Mouse (Mus musculus) intestine, embryonic 14.5 days (tissue): ENCODE data around the gene Cox8b. TPM values are rescaled to one million over a fixed set of nuclear protein-coding genes. Genes with fewer than 3 reads are reported as not detected.

Experiments
- ATAC-seq: fragments of 200-750 bp; cut with Nextera tagmentation; replicated peaks from 2 replicates; pipeline ENCODE4 v1.8.0; 2017; ENCODE audit warnings: low read depth, moderate number of reproducible peaks, moderate TSS enrichment, moderate library complexity; ENCODE audit not compliant: low FRiP score, low TSS enrichment
- DNase-seq: peaks from one replicate; pipeline ENCODE4 v3.0.0-alpha.2; 2018; ENCODE audit warnings: low spot score
- H3K27ac ChIP-seq: fragments of 300-500 bp; sonication (generic); 2 replicates; pipeline ENCODE4 v1.5.1; 2014; ENCODE audit warnings: low read depth, mild to moderate bottlenecking, control low read depth
- H3K27me3 ChIP-seq: fragments of 300-500 bp; sonication (generic); replicated peaks from 2 replicates; pipeline ENCODE4 v1.6.1; 2014; ENCODE audit warnings: low read length, control low read depth; ENCODE audit not compliant: control insufficient read depth, insufficient read depth
- H3K36me3 ChIP-seq: fragments of 300-500 bp; sonication (generic); 2 replicates; pipeline ENCODE4 v1.6.1; 2014; ENCODE audit warnings: low read length, control low read depth; ENCODE audit not compliant: control insufficient read depth, insufficient read depth
- H3K4me1 ChIP-seq: fragments of 300-500 bp; sonication (generic); replicated peaks from 2 replicates; pipeline ENCODE4 v1.6.1; 2014; ENCODE audit warnings: low read length, control low read depth, mixed read lengths; ENCODE audit not compliant: control insufficient read depth, insufficient read depth
- H3K4me2 ChIP-seq: fragments of 300-500 bp; sonication (generic); 2 replicates; pipeline ENCODE4 v1.6.1; 2014; ENCODE audit warnings: low read length
- H3K4me3 ChIP-seq: fragments of 300-500 bp; sonication (generic); 2 replicates; pipeline ENCODE4 v1.5.1; 2014; ENCODE audit warnings: low read depth, low read length, control low read depth, mixed read lengths
- H3K9ac ChIP-seq: fragments of 300-500 bp; sonication (generic); 2 replicates; pipeline ENCODE4 v1.6.1; 2014; ENCODE audit warnings: mild to moderate bottlenecking, low read length
- H3K9me3 ChIP-seq: fragments of 300-500 bp; sonication (generic); 2 replicates; pipeline ENCODE4 v1.6.1; 2016; ENCODE audit warnings: low read length, control low read depth; ENCODE audit not compliant: control insufficient read depth
- WGBS: fragments of 180-500 bp; shearing (Covaris S2); extraction: QIAGEN DNeasy Blood & Tissue Kit; methylation state at CpG from one replicate; pipeline ENCODE4 v1.1.7; 2014; 5-methylcytosine and 5-hydroxymethylcytosine counted together
- polyA plus RNA-seq: library from polyadenylated mRNA; unstranded; fragments of >200 nt; fragmentation: Nextera tagmentation; extraction: Ambion mirVana; gene quantifications from 2 replicates; pipeline ENCODE4 v1.2.1, GENCODE M21; 2014

The Cox8b gene
- polyA plus RNA-seq, 1 experiment from 2014 or later, result 0.62 TPM

DNA sequence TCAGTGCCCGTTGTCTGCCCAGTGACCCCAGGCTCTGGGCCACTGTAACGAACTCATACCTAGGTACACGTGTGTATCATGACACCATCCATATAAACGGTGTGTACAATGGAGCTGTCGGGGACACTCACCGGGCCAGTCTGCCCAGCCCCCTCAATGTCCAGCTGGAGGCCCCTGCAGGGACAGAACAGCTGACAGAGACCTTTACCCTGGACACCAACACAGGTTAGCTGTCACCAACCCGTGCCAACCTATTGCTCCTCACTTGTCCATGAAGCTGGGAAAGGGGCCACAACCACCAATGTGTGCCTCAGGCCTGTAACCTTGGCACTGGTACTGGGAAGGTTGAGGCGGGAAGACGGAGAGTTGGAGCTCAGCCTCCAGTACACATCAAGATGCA is 42.1 kb upstream of the Cox8b start:
- WGBS, result 48% methylated on average over 9 of the region's 9 CpGs
- H3K4me2 ChIP-seq, result peak overlapping the region; percentile 82
- H3K9me3 ChIP-seq, result no peaks in the 10 kb centered on the region
- no peak for DNase-seq
- H3K4me1 ChIP-seq, result peaks cover 38% of the 10 kb centered on the region
- H3K27me3 ChIP-seq, result no peaks in the 10 kb centered on the region
- peak overlapping the region; percentile 54 for H3K4me3 ChIP-seq
- 0 out of 2 replicates have a peak, but pooled peaks have one; percentile 3 for ATAC-seq
- H3K9ac ChIP-seq, result peak overlapping the region; percentile 72
- H3K27ac ChIP-seq, result peak overlapping the region; percentile 88
- H3K36me3 ChIP-seq, result peaks cover 29% of the 10 kb centered on the region

DNA sequence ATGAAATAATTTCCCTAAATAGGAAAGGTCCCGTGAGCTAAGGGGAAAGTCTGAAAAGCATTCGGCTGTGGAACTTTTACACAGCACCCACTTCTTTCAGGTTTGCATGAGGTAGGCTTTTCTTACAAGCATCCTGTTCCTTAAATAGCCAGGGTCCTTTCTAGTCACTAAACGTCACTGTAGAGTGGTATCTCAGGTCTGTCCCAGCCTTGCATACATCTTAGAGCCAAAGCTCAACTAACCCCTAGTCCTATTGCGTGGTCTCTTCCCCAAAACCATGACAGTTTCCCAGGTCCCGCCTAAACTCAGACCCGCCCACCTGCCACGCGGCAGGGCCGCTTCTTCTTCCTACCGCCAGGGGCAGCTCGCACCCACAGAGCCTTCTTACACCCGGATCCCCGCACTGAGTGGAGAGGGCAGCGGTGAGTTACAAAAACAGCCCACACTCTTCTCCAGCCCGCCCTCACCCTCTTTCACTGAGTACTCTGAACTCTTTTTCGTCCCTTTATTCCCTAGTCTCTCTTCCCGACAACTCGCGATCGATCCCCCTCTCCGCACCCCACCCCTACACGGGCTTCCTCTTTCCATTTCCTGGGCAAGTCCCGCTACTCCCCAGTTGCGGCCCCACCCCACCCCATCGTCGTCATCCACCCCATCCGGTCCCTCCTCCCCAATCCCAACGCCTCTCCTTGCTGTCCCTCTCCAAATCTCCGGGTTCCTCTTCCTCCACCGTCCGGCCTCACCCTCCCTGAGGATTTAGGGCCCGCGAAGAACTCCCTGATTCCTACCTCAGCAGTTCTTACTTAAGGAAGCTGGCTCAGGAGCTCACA is 41.2 kb upstream of the Cox8b start, which contains the start of gene Pgghg:
TSS of gene Pgghg (plus strand) at position 170 of the 830 bp plus-strand sequence.
- Histone ChIP-seq H3K9ac (peak within 1 kb of the TSS; percentile 72), H3K4me3 (peak within 1 kb of the TSS; percentile 54), H3K4me2 (peak within 1 kb of the TSS; percentile 82), H3K27ac (peak within 1 kb of the TSS; percentile 88), H3K4me1 (peaks cover 38% of the 10 kb centered on the region), H3K36me3 (peaks cover 22% of the 10 kb centered on the region), H3K27me3 (no peaks in the 10 kb centered on the region), H3K9me3 (no peaks in the 10 kb centered on the region)
- peak; percentile 87 for ATAC-seq
- peak; percentile 95 for DNase-seq
- WGBS, result 3% methylated on average over 33 of the region's 33 CpGs

- Histone ChIP-seq H3K4me2 (peak overlapping the region; percentile 41), H3K9ac (no peak overlapping the region), H3K9me3 (no peaks in the 10 kb centered on the region), H3K4me3 (no peak overlapping the region), H3K27me3 (0 out of 2 replicates have a peak, but pooled peaks cover 3% of the 10 kb centered on the region), H3K36me3 (peaks cover 5% of the 10 kb centered on the region), H3K27ac (peak overlapping the region; percentile 88), H3K4me1 (peaks cover 38% of the 10 kb centered on the region)
- WGBS, result 4% methylated on average over 8 of the region's 8 CpGs
- DNase-seq, result peak; percentile 71
- ATAC-seq, result peak; percentile 29; the same call in 1 of the 2 replicates
Observed at GRCm38 (mm10) chr7:140939669-140940171, 39.5 kb upstream of the Cox8b start.

DNA sequence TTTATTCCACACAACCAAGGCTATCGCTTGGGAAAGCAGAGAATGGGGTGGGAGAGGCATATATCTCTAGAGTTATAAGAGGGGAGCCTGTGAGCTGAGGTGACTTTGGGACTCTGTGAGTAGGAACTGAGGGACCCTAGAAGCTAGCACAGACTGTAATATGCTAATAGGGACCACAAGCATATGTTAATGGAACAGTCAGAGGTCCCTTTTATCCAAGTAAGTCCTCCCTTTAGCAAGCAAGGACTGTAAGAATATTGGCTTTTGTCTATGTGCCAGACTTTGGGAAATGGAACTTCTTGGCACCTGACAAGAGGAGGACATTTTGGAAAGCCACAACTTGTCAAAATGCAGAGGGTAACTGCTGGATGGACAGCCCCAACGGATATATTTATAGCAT is 38.6 kb upstream of the Cox8b start:
- WGBS, result 36% methylated on average over 2 of the region's 2 CpGs
- Histone ChIP-seq H3K4me3 (no peak overlapping the region), H3K4me2 (no peak overlapping the region), H3K9me3 (no peaks in the 10 kb centered on the region), H3K4me1 (peaks cover 38% of the 10 kb centered on the region), H3K27me3 (0 out of 2 replicates have a peak, but pooled peaks cover 3% of the 10 kb centered on the region), H3K9ac (no peak overlapping the region), H3K36me3 (peaks cover 3% of the 10 kb centered on the region; the same call in 1 of the 2 replicates), H3K27ac (peak overlapping the region; percentile 88; the same call in 1 of the 2 replicates)
- DNase-seq, result no peak
- no peak for ATAC-seq

DNA sequence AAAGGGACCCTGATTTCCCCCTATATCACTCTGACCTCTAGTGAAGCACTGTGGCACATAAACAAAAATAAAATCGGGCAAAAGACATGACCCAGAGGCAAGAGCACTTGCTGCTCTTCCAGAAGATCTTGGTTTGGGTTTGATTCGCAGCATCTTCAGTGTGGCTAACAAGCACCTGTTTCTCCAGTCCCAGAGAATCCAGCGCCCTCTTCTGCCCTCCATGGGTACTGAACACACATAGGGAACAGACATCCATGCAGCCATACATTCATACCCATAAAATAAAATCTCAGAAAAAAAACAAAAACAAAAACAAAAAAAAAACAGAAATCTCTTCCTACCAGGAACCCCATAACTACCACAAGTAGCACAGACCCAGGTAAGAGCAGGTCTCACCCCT is 38.2 kb upstream of the Cox8b start:
- no peak for ATAC-seq
- H3K4me2 ChIP-seq, result no peak overlapping the region
- peaks cover 37% of the 10 kb centered on the region for H3K4me1 ChIP-seq

DNA sequence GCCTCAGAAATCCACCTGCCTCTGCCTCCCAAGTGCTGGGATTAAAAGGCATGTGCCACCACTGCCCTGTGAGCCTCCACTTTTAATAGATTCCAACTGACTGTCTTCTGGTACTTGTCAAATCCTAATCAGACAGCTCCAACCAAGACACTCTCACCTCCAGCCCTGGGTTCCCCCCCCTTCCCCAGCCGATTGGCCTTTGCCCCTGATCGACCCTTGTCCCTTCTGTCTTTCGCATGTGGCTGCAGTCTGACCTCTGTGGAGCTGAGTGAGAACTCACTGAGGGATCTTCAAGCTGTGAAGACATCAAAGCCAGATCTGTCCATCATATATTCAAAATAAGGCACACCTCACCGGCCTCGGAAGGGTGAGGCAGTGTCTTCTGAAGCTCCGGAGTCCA is 26.9 kb upstream of the Cox8b start:
- H3K27ac ChIP-seq, result no peak overlapping the region
- H3K4me2 ChIP-seq, result no peak overlapping the region
- H3K27me3 ChIP-seq, result peaks cover 22% of the 10 kb centered on the region
- WGBS, result 88% methylated on average over 6 of the region's 6 CpGs
- no peaks in the 10 kb centered on the region for H3K36me3 ChIP-seq
- no peak overlapping the region for H3K4me3 ChIP-seq
- H3K4me1 ChIP-seq, result peaks cover 2% of the 10 kb centered on the region; the same call in 1 of the 2 replicates
- ATAC-seq (no peak), DNase-seq (no peak)
- H3K9me3 ChIP-seq, result no peaks in the 10 kb centered on the region
- H3K9ac ChIP-seq, result no peak overlapping the region

More for the DNA sequence above, 38.2 kb upstream of the Cox8b start:
- Histone ChIP-seq H3K27ac (no peak overlapping the region), H3K36me3 (peaks cover 2% of the 10 kb centered on the region; the same call in 1 of the 2 replicates), H3K9ac (no peak overlapping the region), H3K4me3 (no peak overlapping the region), H3K9me3 (no peaks in the 10 kb centered on the region), H3K27me3 (0 out of 2 replicates have a peak, but pooled peaks cover 3% of the 10 kb centered on the region)
- 51% methylated on average over 3 of the region's 3 CpGs for WGBS
- no peak for DNase-seq

DNA sequence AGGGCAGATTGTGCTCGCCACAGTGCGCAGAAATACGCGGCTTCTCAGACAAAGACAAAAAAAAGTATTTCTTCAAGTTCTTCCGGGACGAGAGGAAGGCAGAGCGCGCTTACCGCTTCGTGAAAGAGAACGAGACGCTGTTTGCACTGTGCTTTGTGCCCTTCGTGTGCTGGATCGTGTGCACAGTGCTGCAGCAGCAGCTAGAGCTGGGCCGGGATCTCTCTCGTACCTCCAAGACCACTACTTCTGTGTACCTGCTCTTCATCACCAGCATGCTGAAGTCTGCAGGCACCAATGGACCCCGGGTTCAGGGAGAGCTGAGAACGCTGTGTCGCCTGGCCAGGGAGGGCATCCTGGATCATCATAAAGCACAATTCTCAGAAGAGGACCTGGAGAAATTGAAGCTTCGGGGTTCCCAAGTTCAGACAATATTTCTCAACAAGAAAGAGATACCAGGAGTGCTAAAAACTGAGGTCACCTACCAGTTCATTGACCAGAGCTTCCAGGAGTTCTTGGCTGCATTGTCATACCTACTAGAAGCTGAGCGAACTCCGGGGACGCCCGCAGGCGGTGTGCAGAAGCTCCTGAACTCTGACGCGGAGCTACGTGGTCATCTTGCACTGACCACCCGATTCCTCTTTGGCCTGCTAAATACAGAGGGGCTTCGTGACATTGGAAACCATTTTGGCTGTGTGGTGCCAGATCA is 23.0 kb upstream of the Cox8b start:
- peak overlapping the region; percentile 59 for H3K4me2 ChIP-seq
- H3K4me3 ChIP-seq, result peak overlapping the region; percentile 31
- ATAC-seq (peak; percentile 31; the same call in 1 of the 2 replicates), DNase-seq (no peak)
- no peaks in the 10 kb centered on the region for H3K9me3 ChIP-seq
- peaks cover 51% of the 10 kb centered on the region for H3K27me3 ChIP-seq
- peak overlapping the region; percentile 3; the same call in 1 of the 2 replicates for H3K9ac ChIP-seq
- no peaks in the 10 kb centered on the region for H3K36me3 ChIP-seq
- peaks cover 3% of the 10 kb centered on the region for H3K4me1 ChIP-seq
- H3K27ac ChIP-seq, result no peak overlapping the region
- WGBS, result 24% methylated on average over 30 of the region's 30 CpGs

DNA sequence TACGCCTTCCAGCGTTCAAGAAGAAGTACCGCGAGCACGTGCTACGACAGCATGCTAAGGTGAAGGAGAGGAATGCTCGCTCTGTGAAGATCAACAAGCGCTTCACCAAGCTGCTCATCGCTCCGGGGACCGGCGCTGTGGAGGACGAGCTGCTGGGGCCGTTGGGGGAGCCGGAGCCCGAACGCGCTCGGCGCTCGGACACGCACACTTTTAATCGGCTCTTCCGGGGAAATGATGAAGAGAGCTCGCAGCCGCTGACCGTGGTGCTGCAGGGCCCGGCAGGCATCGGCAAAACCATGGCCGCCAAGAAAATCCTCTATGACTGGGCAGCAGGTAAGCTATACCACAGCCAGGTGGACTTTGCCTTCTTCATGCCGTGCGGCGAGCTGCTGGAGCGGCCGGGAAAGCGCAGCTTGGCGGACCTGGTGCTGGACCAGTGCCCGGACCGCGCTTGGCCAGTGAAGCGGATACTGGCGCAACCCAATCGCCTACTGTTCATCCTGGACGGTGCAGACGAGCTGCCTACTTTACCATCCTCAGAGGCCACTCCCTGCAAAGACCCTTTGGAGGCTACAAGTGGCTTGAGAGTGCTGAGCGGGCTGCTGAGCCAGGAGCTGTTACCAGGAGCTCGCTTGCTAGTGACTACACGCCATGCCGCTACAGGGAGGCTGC is 22.3 kb upstream of the Cox8b start:
- Histone ChIP-seq H3K4me3 (peak overlapping the region; percentile 31), H3K4me2 (peak overlapping the region; percentile 59), H3K4me1 (peaks cover 3% of the 10 kb centered on the region), H3K9me3 (no peaks in the 10 kb centered on the region), H3K36me3 (no peaks in the 10 kb centered on the region), H3K27me3 (peaks cover 51% of the 10 kb centered on the region), H3K27ac (no peak overlapping the region), H3K9ac (peak overlapping the region; percentile 3; the same call in 1 of the 2 replicates)
- 1% methylated on average over 49 of the region's 49 CpGs for WGBS
- ATAC-seq (peak; percentile 44; the same call in 1 of the 2 replicates), DNase-seq (peak; percentile 79)
